Mouse (Mus musculus) thymus, adult 2 months (tissue): Measurements from ENCODE around the gene Kmo.

Experiments used
- CTCF ChIP-seq: fragments of 200-500 bp; IDR thresholded peaks from 2 replicates; pipeline ENCODE4 v1.5.1; 2012; ENCODE audit warnings: mild to moderate bottlenecking, control low read depth, low read length, moderate library complexity, borderline replicate concordance; ENCODE audit not compliant: control insufficient read depth, poor library complexity, insufficient read depth; ENCODE audit errors: extremely low read depth
- POLR2A ChIP-seq: fragments of 200-500 bp; IDR thresholded peaks from 2 replicates; pipeline ENCODE4 v1.6.1; 2012; ENCODE audit warnings: mild to moderate bottlenecking, low read length, control low read depth, moderate library complexity; ENCODE audit not compliant: control insufficient read depth, poor library complexity, insufficient read depth; ENCODE audit errors: extremely low read depth

DNA sequence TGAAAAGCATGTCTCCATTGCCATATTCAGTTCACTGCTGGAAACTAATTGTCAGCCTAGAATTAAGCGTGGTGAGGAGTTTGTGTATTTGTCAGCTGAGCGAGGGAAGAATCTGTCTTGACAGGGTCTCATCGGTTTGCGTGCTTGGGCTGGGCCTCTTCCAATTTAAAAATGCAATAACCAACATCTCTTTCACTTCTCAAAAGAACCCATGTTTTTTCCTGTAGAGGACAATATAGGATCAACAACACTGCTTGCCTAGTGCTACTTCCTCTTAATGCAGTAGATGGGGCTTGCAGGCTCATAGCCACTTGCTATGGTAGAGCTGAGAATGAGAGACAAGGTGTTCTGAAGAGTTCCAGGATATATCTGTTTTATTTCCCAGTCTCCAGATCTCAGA lies 39.7 kb downstream of the Kmo start:
- TF ChIP-seq CTCF = no peak
- no peak for TF ChIP-seq POLR2A
